Mouse (Mus musculus) forebrain, embryonic 12.5 days (tissue): ENCODE results near the gene Zfp784. TPM values are rescaled to one million over a fixed set of nuclear protein-coding genes. Genes with fewer than 3 reads are reported as not detected.

Source experiments
- ATAC-seq: fragments of 200-750 bp; cut with Nextera tagmentation; 2 replicates; pipeline ENCODE4 v1.8.0; 2017; ENCODE audit warnings: moderate TSS enrichment; ENCODE audit not compliant: low FRiP score
- H3K27ac ChIP-seq: fragments of 300-500 bp; sonication (generic); 2 replicates; pipeline ENCODE4 v1.5.1; 2016; ENCODE audit warnings: mild to moderate bottlenecking
- H3K27me3 ChIP-seq: fragments of 300-500 bp; sonication (generic); 2 replicates; pipeline ENCODE4 v1.6.1; 2016; ENCODE audit warnings: mild to moderate bottlenecking
- H3K36me3 ChIP-seq: fragments of 300-500 bp; sonication (generic); replicated peaks from 2 replicates; pipeline ENCODE4 v1.6.1; 2016; ENCODE audit warnings: mild to moderate bottlenecking
- H3K4me1 ChIP-seq: fragments of 300-500 bp; sonication (generic); 2 replicates; pipeline ENCODE4 v1.6.1; 2016
- H3K4me2 ChIP-seq: fragments of 300-500 bp; sonication (generic); 2 replicates; pipeline ENCODE4 v1.6.1; 2016; ENCODE audit warnings: mild to moderate bottlenecking, moderate library complexity
- H3K4me3 ChIP-seq: fragments of 300-500 bp; sonication (generic); replicated peaks from 2 replicates; pipeline ENCODE4 v1.5.1; 2016; ENCODE audit warnings: mild to moderate bottlenecking
- H3K9ac ChIP-seq: fragments of 300-500 bp; sonication (generic); 2 replicates; pipeline ENCODE4 v1.6.1; 2016; ENCODE audit warnings: mild to moderate bottlenecking
- H3K9me3 ChIP-seq: fragments of 300-500 bp; sonication (generic); 2 replicates; pipeline ENCODE4 v1.6.1; 2016
- WGBS: fragments of 180-500 bp; shearing (Covaris S2); methylation state at CpG from one replicate; pipeline ENCODE4 v1.1.7; 2016; 5-methylcytosine and 5-hydroxymethylcytosine counted together
- polyA plus RNA-seq: library from polyadenylated mRNA; unstranded; fragments of >200 nt; fragmentation: Nextera tagmentation; extraction: Ambion mirVana; gene quantifications from 2 replicates; pipeline ENCODE4 v1.2.1, GENCODE M21; 2016

Zfp784 gene
- polyA plus RNA-seq, 1 experiment from 2014 or later: 4.0 TPM

GRCm38 (mm10) chr7:4993999-4994788 lies 44.1 kb downstream of the Zfp784 start:
- ATAC-seq: no peak
- H3K27me3 ChIP-seq: peaks cover 25% of the 10 kb centered on the region
- H3K9ac ChIP-seq: peak overlapping the region; percentile 33; the same call in 1 of the 2 replicates
- H3K36me3 ChIP-seq: peaks cover 37% of the 10 kb centered on the region
- peak overlapping the region; percentile 82 for H3K4me2 ChIP-seq
- no peak overlapping the region for H3K27ac ChIP-seq
- H3K4me1 ChIP-seq: peaks cover 36% of the 10 kb centered on the region
- WGBS: 51% methylated on average over 53 of the region's 59 CpGs
- peaks cover 18% of the 10 kb centered on the region; the same call in 1 of the 2 replicates for H3K9me3 ChIP-seq
- peak overlapping the region; percentile 68 for H3K4me3 ChIP-seq

DNA sequence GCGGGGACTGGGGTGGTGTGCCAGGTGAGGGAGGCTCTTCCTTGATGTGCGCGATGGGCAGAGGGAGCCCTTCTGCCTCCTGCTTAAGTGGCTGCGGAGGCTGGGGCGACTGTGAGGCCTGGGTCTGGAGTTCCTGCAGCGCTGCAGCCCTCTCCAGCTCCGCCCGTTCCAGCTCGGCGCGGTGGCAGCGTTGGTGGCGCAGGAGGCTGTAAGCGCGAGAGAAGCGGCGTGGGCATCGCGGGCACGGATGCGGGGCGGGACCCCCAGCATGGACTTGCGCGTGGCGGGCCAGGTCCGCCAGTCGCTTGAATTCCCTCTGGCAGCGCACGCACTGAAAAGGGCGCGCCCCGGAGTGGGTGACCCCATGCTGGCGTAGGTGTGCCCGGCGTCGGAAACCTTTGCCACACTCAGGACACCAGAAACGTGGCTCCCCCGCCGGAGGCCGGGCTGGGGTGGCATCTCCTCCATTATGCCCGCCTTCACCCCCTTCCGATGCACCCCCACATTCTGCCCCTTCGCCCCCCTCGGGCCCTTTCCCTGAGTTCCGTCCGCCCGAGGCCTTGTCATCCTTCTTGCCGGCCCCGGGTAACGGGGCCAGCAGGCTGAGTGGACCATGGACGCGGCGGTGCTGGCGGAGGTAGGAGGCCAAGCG lies 44.8 kb downstream of the Zfp784 start:
- 36% methylated on average over 46 of the region's 55 CpGs for WGBS
- ATAC-seq: no peak
- Histone ChIP-seq H3K9me3 (peaks cover 18% of the 10 kb centered on the region; the same call in 1 of the 2 replicates), H3K27ac (no peak overlapping the region), H3K27me3 (peaks cover 25% of the 10 kb centered on the region), H3K4me3 (peak overlapping the region; percentile 68), H3K4me2 (peak overlapping the region; percentile 82), H3K36me3 (peaks cover 37% of the 10 kb centered on the region), H3K4me1 (peaks cover 36% of the 10 kb centered on the region), H3K9ac (peak overlapping the region; percentile 33; the same call in 1 of the 2 replicates)

- H3K27me3 ChIP-seq: peaks cover 16% of the 10 kb centered on the region
- no peak overlapping the region for H3K9ac ChIP-seq
- H3K27ac ChIP-seq: no peak overlapping the region
- no peak overlapping the region for H3K4me2 ChIP-seq
- ATAC-seq: no peak
- H3K4me3 ChIP-seq: no peak overlapping the region
- WGBS: 73% methylated on average over 2 of the region's 2 CpGs
- H3K9me3 ChIP-seq: 0 out of 2 replicates have a peak, but pooled peaks cover 5% of the 10 kb centered on the region
- peaks cover 24% of the 10 kb centered on the region for H3K36me3 ChIP-seq
- peaks cover 6% of the 10 kb centered on the region for H3K4me1 ChIP-seq
These were observed 50.0 kb downstream of the Zfp784 start for GRCm38 (mm10) chr7:4988250-4988649.

Other genes with a start within 250 kb of the Zfp784 start
- gene Tmem238, start 248.8 kb downstream of the Zfp784 start, polyA plus RNA-seq: 2.7 and 3.6 TPM in 2 replicates
- 306 and 310 TPM in 2 replicates for gene Rpl28, start 245.6 kb downstream of the Zfp784 start, polyA plus RNA-seq
- gene Ube2s, start 225.9 kb downstream of the Zfp784 start, polyA plus RNA-seq: 434 and 445 TPM in 2 replicates
- gene Shisa7, start 193.8 kb downstream of the Zfp784 start, polyA plus RNA-seq: 4.0 and 4.6 TPM in 2 replicates
- gene Isoc2b, start 168.2 kb downstream of the Zfp784 start, polyA plus RNA-seq: 2.1 and 2.7 TPM in 2 replicates
- 0.70 and 0.89 TPM in 2 replicates for gene Isoc2a, start 161.3 kb downstream of the Zfp784 start, polyA plus RNA-seq
- gene Gm36210, start 131.9 kb downstream of the Zfp784 start, polyA plus RNA-seq: 0.24 and 0.41 TPM in 2 replicates
- gene Zfp628, start 123.2 kb downstream of the Zfp784 start, polyA plus RNA-seq: 4.0 and 4.6 TPM in 2 replicates
- gene Nat14, start 116.4 kb downstream of the Zfp784 start, polyA plus RNA-seq: 18.1 and 19.4 TPM in 2 replicates
- 0.89 and 1.4 TPM in 2 replicates for gene Ssc5d, start 112.7 kb downstream of the Zfp784 start, polyA plus RNA-seq
- gene Sbk2, start 74.0 kb downstream of the Zfp784 start, polyA plus RNA-seq: not detected in 2 replicates
- gene Sbk3, start 67.3 kb downstream of the Zfp784 start, polyA plus RNA-seq: not detected in 2 replicates
- 55.9 and 56.9 TPM in 2 replicates for gene Zfp579, start 42.3 kb downstream of the Zfp784 start, polyA plus RNA-seq
- 9.5 and 9.6 TPM in 2 replicates for gene Zfp524, start 24.0 kb downstream of the Zfp784 start, polyA plus RNA-seq
- gene Fiz1, start 23.7 kb downstream of the Zfp784 start, polyA plus RNA-seq: 64.9 and 67.3 TPM in 2 replicates
- gene Gm44973, start 22.9 kb downstream of the Zfp784 start, polyA plus RNA-seq: 0.69 TPM in 1 of 2 replicates, not detected in the other
- gene Zfp865, start 18.1 kb downstream of the Zfp784 start, polyA plus RNA-seq: 6.7 and 7.3 TPM in 2 replicates
- 11.0 and 12.8 TPM in 2 replicates for gene Ccdc106, start 17.9 kb downstream of the Zfp784 start, polyA plus RNA-seq
- not detected in 2 replicates for gene 4632433K11Rik, start 4.3 kb downstream of the Zfp784 start, polyA plus RNA-seq
- gene Zfp580, start 13.1 kb upstream of the Zfp784 start, polyA plus RNA-seq: 44.9 and 46.3 TPM in 2 replicates
- 165 and 166 TPM in 2 replicates for gene U2af2, start 23.7 kb upstream of the Zfp784 start, polyA plus RNA-seq
- gene Epn1, start 41.8 kb upstream of the Zfp784 start, polyA plus RNA-seq: 62.9 and 66.4 TPM in 2 replicates
- not detected in 2 replicates for gene Rfpl4, start 78.5 kb upstream of the Zfp784 start, polyA plus RNA-seq
- 0.40 and 0.51 TPM in 2 replicates for gene Rasl2-9, start 87.5 kb upstream of the Zfp784 start, polyA plus RNA-seq
- gene Vmn1r55, start 111.2 kb upstream of the Zfp784 start, polyA plus RNA-seq: not detected in 2 replicates
- not detected in 2 replicates for gene Vmn1r56, start 158.3 kb upstream of the Zfp784 start, polyA plus RNA-seq
- gene Vmn1r57, start 180.0 kb upstream of the Zfp784 start, polyA plus RNA-seq: not detected in 2 replicates